Mouse (Mus musculus): Measurements from ENCODE around the gene BC049730.
"Not testable (repeated sequence)": the region's sequence is repeated elsewhere in the genome, so short reads cannot be mapped to it uniquely, and the experiment has no call there.

Gene BC049730

GRCm38 (mm10) chr7:24708832-24709292, at the start of gene BC049730:
TSS of gene BC049730 (plus strand) at chr7:24709242.
- no peak for DNase-seq

- DNase-seq, result no peak
Observed at GRCm38 (mm10) chr7:24659737-24660357, 49.2 kb upstream of the BC049730 start.

- no peak for DNase-seq
Observed at GRCm38 (mm10) chr7:24661118-24661904, 47.7 kb upstream of the BC049730 start.

GRCm38 (mm10) chr7:24662575-24662974, 46.5 kb upstream of the BC049730 start:
- DNase-seq, result peak; percentile 77 to 88

- DNase-seq, result no peak
Observed at GRCm38 (mm10) chr7:24664301-24664700, 44.7 kb upstream of the BC049730 start.

- DNase-seq, result no peak
Observed at GRCm38 (mm10) chr7:24664959-24665358, 44.1 kb upstream of the BC049730 start.

GRCm38 (mm10) chr7:24671944-24672439, 37.0 kb upstream of the BC049730 start:
- DNase-seq, result no peak

GRCm38 (mm10) chr7:24676575-24676974, 32.5 kb upstream of the BC049730 start, which contains the start of gene Tex101:
TSS of gene Tex101 (minus strand) at chr7:24676675.
- no peak for DNase-seq

GRCm38 (mm10) chr7:24684121-24684520, 24.9 kb upstream of the BC049730 start:
- not testable (repeated sequence) for DNase-seq

GRCm38 (mm10) chr7:24687519-24687918, 21.5 kb upstream of the BC049730 start:
- not testable (repeated sequence) for DNase-seq

- DNase-seq, result not testable (repeated sequence)
Observed at GRCm38 (mm10) chr7:24692693-24693092, 16.3 kb upstream of the BC049730 start.

GRCm38 (mm10) chr7:24697891-24698290, 11.2 kb upstream of the BC049730 start:
- not testable (repeated sequence) for DNase-seq

- DNase-seq, result not testable (repeated sequence)
Observed at GRCm38 (mm10) chr7:24702841-24703240, 6.2 kb upstream of the BC049730 start.

GRCm38 (mm10) chr7:24715039-24715438, 6.0 kb downstream of the BC049730 start:
- no peak for DNase-seq

GRCm38 (mm10) chr7:24726808-24727207, 17.8 kb downstream of the BC049730 start, which contains the start of gene Gm4763:
TSS of gene Gm4763 (minus strand) at chr7:24726908.
- not testable (repeated sequence) for DNase-seq

GRCm38 (mm10) chr7:24735970-24736670, 27.1 kb downstream of the BC049730 start:
- DNase-seq, result peak; percentile 8 to 36

- DNase-seq, result peak in 1 of 2 experiments; percentile 22
Observed at GRCm38 (mm10) chr7:24750695-24751094, 41.7 kb downstream of the BC049730 start.

GRCm38 (mm10) chr7:24751610-24752009, 42.6 kb downstream of the BC049730 start:
- DNase-seq, result no peak

GRCm38 (mm10) chr7:24753476-24753875, 44.4 kb downstream of the BC049730 start:
- no peak for DNase-seq

GRCm38 (mm10) chr7:24758520-24758919, 49.5 kb downstream of the BC049730 start:
- DNase-seq, result no peak

GRCm38 (mm10) chr7:24760211-24760610, 51.2 kb downstream of the BC049730 start, which contains the start of gene Cd177:
TSS of gene Cd177 (minus strand) at chr7:24760311.
- DNase-seq, result no peak

- no peak for DNase-seq
Observed at GRCm38 (mm10) chr7:24761161-24761560, 52.1 kb downstream of the BC049730 start.

GRCm38 (mm10) chr7:24762574-24762973, 53.5 kb downstream of the BC049730 start:
- DNase-seq, result no peak
